Mouse (Mus musculus) c-Kit-positive CD71-positive TER-119-negative erythroid progenitor cells, embryonic 14.5 days (primary cell): Measurements from ENCODE around the gene Ccdc141.
A peak's percentile ranks its signal among the peaks of the same experiment; 100 is the strongest.
"Not testable (repeated sequence)": the region's sequence is repeated elsewhere in the genome, so short reads cannot be mapped to it uniquely, and the experiment has no call there.

Experiments
- DNase-seq: peaks from one replicate; pipeline ENCODE4 v3.0.0-alpha.2; 2013; ENCODE audit warnings: low read depth

Gene Ccdc141

DNA sequence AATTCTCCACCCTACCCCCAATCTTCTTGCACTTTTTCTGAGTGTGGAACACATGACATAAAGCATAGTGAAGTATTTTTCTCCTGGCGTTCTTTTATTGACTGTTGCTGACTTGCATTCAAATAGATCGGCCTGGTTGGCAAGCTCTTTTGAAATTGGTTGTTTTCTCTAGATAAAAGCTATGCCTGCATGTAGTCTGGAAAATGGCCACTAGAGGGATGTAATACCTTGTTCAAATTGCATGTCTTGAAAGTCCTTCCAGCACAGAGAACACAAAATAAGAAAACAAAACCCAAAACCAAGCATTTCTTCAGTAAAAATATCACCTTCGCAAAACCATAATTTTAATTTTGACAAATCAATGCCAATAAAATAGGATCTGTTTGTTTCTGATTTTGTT, 108.6 kb downstream of the Ccdc141 start:
- peak; percentile 9 for DNase-seq

DNA sequence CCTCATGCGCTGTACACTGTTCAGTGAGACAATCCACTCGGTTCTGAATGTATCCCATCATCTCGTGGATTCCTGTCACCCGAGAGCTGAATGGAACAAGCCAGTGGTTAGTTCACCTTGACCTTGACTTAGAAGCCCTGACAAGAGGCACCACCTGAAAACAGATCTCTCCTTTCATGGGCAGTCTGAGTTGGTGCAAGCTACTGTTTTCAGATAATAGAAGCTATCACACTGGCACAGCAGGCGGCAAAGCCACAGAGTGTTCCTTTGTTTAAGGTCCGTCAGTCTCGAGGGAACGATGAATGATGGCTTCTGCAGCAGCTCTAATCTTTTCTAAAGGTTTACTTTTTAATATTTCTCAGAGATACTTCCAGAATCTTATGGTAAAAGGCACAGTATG, 110.8 kb downstream of the Ccdc141 start:
- no peak for DNase-seq

- no peak for DNase-seq
Observed at GRCm38 (mm10) chr2:77056367-77056766, 114.1 kb downstream of the Ccdc141 start.

DNA sequence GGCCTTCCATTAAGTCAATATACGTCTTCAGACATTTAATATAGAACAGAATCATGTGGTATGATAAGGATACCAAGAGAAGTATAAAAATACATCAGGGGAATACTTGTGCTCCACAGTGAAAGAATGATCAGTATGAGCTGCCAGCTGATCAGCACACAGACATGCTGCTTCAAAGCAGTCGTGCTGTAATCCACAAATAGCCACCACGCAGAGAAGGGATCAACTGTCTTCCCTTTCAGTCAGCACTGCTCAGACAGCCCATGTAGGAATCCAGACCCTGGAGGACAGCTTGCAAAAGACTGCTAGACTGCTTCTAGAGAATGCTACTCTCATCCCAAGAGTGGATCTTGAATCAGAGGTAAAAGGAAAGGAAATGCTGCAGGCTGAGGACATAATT, 127.5 kb downstream of the Ccdc141 start:
- no peak for DNase-seq

DNA sequence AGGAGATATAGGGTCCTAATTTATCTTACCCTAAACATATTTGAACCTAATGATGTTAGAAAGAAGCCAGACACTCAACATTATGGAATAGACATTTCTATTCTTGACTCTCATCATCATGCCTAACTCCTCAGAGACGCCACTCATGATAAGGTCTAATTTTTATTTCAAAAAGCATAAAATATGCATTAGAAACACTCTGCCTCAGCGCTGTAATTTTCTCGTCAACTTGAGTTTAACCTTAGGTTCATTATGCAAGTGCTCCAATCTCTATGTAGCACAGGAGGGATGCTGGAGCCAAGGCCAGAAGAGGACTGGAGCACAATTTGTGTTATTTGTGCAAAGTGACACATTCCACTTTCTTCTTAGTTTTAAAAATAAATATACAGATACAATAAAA, 130.8 kb downstream of the Ccdc141 start:
- no peak for DNase-seq

- no peak for DNase-seq
Observed at GRCm38 (mm10) chr2:77039281-77039680, 131.2 kb downstream of the Ccdc141 start.

GRCm38 (mm10) chr2:77037211-77037610, 133.2 kb downstream of the Ccdc141 start:
- DNase-seq: no peak

- DNase-seq: no peak
Observed at GRCm38 (mm10) chr2:77034112-77034511, 136.3 kb downstream of the Ccdc141 start.

GRCm38 (mm10) chr2:77033322-77034060, 136.9 kb downstream of the Ccdc141 start:
- no peak for DNase-seq

GRCm38 (mm10) chr2:77020649-77021048, 149.8 kb downstream of the Ccdc141 start:
- DNase-seq: no peak

- no peak for DNase-seq
Observed at GRCm38 (mm10) chr2:77017735-77018134, 152.7 kb downstream of the Ccdc141 start.

- DNase-seq: not testable (repeated sequence)
Observed at GRCm38 (mm10) chr2:77013449-77013848, 157.0 kb downstream of the Ccdc141 start.

GRCm38 (mm10) chr2:77011981-77012380, 158.5 kb downstream of the Ccdc141 start:
- DNase-seq: no peak

- DNase-seq: no peak
Observed at GRCm38 (mm10) chr2:77007015-77007414, 163.4 kb downstream of the Ccdc141 start.

DNA sequence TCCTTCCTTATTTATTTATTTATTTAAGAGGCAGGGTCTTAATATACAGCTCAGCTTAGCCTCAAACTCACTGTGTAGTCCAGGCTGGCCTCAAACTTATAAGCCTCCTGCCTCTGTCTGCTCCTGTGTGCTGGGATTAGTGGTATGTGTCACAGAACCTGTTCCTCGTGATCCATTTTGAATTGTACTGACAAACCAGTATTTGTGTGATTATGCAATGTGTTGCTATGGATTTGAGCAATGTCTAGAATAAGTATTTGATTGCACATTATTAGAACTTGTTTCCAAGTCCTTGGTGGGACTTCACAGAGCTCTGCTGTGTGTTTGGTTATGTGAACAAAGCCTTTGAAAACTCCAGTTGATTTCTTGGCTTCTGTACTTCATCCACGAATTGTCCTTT, 167.3 kb downstream of the Ccdc141 start:
- no peak for DNase-seq

GRCm38 (mm10) chr2:76998351-76998750, 172.1 kb downstream of the Ccdc141 start:
- no peak for DNase-seq

DNA sequence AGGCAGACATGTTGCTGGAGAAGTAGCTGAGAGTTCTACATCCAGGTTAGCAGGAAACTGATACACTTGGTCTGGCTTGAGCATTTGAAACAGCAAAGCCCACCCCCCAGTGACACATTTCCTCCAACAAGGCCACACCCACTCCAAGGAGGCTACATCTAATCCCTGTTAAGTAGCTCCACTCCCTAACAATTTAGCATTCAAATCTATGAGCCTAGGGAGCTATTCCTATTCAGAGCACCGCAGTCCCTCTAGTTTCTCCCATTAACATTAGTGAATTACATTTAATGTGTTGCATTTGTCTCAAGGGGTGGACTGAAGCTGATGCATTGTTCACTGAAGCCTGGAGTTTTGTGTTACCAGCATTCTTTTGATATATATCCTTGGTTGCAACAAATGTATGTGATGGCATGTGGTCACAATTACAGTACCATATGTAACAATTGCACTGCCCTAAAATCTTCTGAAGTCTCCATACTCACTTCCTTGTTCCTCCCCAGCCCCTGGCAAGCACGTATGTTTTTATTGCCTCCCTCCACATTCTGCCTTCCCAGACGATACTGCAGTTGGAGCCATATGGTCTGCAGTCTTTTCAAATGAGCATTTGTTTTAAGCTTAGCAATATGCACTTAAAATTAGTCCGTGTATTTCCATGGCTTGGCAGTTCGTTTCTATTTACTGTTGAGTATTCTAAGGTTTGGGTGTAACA, 177.8 kb downstream of the Ccdc141 start:
- DNase-seq: no peak

DNA sequence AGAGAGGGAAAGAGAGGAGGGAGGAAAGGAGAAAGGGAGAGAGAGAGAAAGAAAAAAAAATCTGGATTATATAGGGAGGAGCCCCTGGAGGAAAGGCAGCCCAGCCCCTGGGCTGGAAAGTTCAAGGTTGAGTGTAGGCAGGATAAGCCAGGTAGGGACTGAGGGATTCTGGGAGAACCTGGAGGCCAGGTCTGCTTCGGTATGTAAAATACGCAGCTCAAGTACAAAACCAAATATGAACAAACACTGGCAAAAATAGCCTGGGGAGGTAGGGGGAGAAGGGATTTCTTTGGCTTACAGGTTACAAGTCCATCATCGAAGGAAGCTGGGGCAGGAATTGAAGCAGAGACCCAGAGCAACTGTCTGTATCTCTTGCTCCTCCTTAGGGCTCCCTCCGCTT, 183.1 kb downstream of the Ccdc141 start:
- no peak for DNase-seq

DNA sequence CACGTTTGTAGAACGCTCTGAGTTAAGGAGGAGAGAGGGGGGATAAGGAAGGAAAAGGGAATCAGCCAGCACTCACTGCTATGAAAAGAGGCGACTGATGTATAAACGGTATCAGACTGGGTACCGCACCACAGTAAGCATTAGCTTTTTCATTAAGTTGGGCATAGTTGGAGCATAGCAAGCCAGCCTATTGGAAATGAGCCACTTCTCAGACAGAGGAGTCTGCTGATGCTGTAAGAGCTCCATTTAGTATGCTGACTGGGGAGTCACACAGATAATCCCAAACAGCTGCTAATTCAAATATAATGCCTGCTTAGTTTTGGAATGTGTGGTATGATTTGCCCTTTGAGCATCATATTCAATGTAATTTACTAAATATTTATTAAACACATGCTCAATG, 186.1 kb downstream of the Ccdc141 start:
- no peak for DNase-seq

- no peak for DNase-seq
Observed at GRCm38 (mm10) chr2:76983601-76984000, 186.8 kb downstream of the Ccdc141 start.

- DNase-seq: no peak
Observed at GRCm38 (mm10) chr2:76982391-76983145, 187.9 kb downstream of the Ccdc141 start, which contains the start of gene Ttn. Ttn (minus strand) TSS chr2:76982547.

DNA sequence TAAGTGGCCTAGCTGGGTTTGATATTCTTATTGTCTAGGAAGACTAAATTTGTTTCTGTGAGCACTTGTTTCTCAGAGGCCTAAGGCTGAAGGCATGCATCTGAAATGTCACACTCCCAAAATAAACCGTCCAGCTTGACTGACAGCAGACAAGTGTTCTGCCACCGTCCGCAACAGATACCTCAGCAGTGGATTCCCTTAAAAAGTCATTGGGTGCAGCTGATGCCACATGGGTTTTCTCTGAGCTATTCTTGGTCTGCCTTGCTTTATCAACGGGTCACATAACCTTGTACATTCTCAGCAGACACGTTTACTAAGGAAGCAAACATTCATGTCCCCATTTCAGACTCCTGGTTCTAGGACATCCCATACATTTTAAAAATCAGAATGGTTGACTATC, 188.7 kb downstream of the Ccdc141 start:
- DNase-seq: no peak

GRCm38 (mm10) chr2:76980146-76980545, 190.3 kb downstream of the Ccdc141 start:
- DNase-seq: peak; percentile 6
